Mouse (Mus musculus): ENCODE measurements at regions not wholly inside any gene's neighbourhood (a gene's known extent, or its start where the extent isn't known, plus 50 kb on each side); places are given as distances from the start of the nearest gene placed in this dataset.

DNA sequence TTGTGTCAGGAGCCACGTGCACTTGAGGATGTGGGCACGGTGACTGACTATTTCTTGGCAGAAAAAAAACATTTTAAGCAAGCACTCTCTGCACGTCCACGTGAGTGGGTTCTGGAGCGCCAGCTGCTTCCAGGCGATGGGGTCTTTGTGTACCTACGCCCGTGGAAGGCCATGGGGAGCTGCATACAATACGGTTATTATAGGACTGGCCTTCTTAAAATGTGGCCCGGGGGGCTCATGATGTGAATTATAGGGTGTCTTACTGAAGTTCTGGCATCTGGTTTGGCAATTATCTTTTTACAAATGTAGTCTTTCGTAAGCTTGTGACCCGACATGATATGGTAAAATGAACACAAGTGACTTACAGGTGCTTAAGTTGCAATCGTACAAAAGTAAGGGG, 103.5 kb upstream of the Gmds start:
- TF ChIP-seq CTCF (IDR thresholded peaks at IDR 0.05; ENCODE audit: low read depth) (no peak), EP300 (IDR thresholded peaks at IDR 0.05; ENCODE audit: low read depth) (no peak)

All from liver, postnatal 0 days (tissue).